Mouse (Mus musculus): ENCODE results near the gene Wnt4. TPM values are rescaled to one million over a fixed set of nuclear protein-coding genes. Genes with fewer than 3 reads are reported as not detected.
A peak's percentile ranks its signal among the peaks of the same experiment; 100 is the strongest.

Wnt4 gene
- 0.65 and 0.71 TPM in 2 replicates for polyA plus RNA-seq (2015; fragmentation: Nextera tagmentation; extraction: Ambion mirVana)

DNA sequence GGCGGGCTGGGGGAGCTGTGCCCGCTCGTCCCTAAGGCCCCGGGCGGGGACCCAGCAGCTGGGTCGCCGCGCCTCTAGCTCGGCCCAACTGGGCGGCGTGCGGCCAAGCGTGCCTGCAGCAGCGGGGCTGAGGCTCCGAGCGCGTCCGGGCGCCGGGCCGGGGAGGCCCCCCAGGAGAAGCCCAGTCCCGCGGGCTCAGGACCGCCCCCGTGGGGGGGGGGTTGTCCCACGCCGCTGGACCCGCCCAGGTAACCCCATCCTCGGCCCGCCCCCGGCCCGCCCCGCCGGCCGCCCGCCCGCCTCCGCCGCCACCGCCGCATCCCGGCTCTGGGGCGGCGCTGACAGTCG, at the start of gene Wnt4:
Wnt4 (plus strand) TSS at position 324 of the 348 bp plus-strand sequence.
- peak; percentile 63 for ATAC-seq (replicated peaks; ENCODE audit: extremely low read depth, insufficient read depth, low FRiP score)
- H3K4me2 ChIP-seq (ENCODE audit: low read depth, low read length) = peak within 1 kb of the TSS; percentile 82
- 0% methylated on average over 22 of the region's 45 CpGs for WGBS
- H3K27ac ChIP-seq (ENCODE audit: low read length) = no peak within 1 kb of the TSS
- no peaks in the 10 kb centered on the region for H3K36me3 ChIP-seq (ENCODE audit: control insufficient read depth, insufficient read depth)
- peaks cover 14% of the 10 kb centered on the region for H3K4me1 ChIP-seq (ENCODE audit: control insufficient read depth, insufficient read depth, low read length)
- H3K9me3 ChIP-seq (replicated peaks; ENCODE audit: control insufficient read depth, low read length) = no peaks in the 10 kb centered on the region
- H3K27me3 ChIP-seq (ENCODE audit: control insufficient read depth, insufficient read depth, low read length) = peaks cover 75% of the 10 kb centered on the region
- peak within 1 kb of the TSS; percentile 62 for H3K9ac ChIP-seq (ENCODE audit: low read length)
- peak within 1 kb of the TSS; percentile 61 for H3K4me3 ChIP-seq (ENCODE audit: low read length)

DNA sequence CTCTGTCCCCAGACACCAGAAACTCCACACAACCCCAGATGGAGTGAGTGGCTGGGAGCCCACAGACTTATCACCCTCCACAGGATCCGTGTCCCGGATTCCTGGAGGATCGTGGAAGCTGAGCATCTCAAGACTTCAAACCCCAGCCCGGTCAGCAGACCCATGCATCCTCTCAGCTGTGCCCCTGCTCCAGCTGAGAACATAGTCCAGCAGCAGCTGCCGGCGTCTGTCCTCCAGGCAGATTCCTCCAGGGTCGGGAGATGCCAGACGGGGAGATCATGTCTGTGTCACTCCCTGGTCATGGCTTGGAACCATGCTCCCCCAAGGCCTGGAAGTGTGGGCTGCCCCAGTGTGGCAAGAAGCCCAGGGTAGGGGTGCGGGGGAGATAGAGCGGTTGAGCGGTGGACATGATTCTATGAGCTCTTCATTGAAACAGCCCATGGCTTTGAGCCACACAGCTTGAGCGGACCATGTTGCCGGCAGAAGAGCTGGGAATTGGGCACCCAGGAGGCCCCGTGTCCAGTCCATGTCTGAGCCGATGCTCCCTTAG, 48.6 kb upstream of the Wnt4 start:
- Histone ChIP-seq H3K36me3 (ENCODE audit: control insufficient read depth, insufficient read depth) (no peaks in the 10 kb centered on the region), H3K9me3 (replicated peaks; ENCODE audit: control insufficient read depth, low read length) (no peaks in the 10 kb centered on the region), H3K4me2 (ENCODE audit: low read depth, low read length) (no peak overlapping the region), H3K27ac (ENCODE audit: low read length) (no peak overlapping the region), H3K9ac (ENCODE audit: low read length) (no peak overlapping the region), H3K4me1 (ENCODE audit: control insufficient read depth, insufficient read depth, low read length) (0 out of 2 replicates have a peak, but pooled peaks cover 4% of the 10 kb centered on the region), H3K4me3 (ENCODE audit: low read length) (no peak overlapping the region), H3K27me3 (ENCODE audit: control insufficient read depth, insufficient read depth, low read length) (no peaks in the 10 kb centered on the region)
- ATAC-seq (replicated peaks; ENCODE audit: extremely low read depth, insufficient read depth, low FRiP score) = no peak
- 69% methylated on average over 15 of the region's 15 CpGs for WGBS

DNA sequence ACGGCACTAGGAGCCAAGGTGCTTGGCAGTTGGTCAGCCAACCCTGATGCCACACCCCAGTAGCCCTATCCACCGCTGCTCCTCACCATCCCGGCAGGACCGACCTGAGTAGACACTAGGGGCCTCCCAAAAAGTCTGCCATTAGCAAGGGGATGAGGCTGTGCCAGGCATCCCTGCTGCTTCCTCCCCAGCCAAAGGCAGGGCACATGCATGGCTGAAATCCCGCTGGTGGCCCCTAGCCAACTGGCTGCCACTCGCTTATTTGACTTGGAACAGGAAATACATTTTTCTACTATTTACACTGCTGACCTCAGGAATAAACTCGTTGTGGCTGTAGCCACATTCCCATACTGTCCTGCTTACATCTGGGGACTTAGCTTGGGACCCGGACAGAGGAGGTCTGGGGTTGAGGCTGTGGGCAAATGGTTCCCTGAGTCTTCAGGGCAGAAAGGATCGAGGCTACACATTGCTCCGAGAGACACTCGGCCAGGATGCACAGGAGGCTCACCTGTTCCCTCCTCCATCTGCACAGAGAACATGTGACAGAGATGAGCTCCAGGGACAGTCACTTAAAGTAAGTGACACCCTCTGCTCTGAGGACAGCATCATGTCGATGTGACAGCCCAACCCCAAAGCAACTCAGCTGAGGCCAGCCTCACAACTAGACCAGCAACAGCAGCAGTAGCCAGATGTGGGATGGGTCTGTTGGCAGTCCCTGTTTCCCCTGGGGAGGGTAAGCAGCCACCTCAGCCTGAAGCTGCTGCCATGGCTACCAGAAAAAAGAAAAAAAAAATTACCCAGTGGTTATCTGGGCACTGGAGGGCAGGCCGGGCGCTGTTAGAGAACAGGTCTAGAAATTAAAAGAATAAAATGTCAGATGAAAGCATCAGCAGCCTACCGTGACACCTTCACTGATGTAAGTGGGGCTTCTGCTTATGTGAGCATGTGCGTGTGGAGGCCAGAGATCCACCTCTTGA, 45.5 kb upstream of the Wnt4 start:
- peak; percentile 33; the same call in 1 of the 2 replicates for ATAC-seq (replicated peaks; ENCODE audit: extremely low read depth, insufficient read depth, low FRiP score)
- Histone ChIP-seq H3K27me3 (ENCODE audit: control insufficient read depth, insufficient read depth, low read length) (no peaks in the 10 kb centered on the region), H3K4me1 (ENCODE audit: control insufficient read depth, insufficient read depth, low read length) (0 out of 2 replicates have a peak, but pooled peaks cover 4% of the 10 kb centered on the region), H3K9me3 (replicated peaks; ENCODE audit: control insufficient read depth, low read length) (no peaks in the 10 kb centered on the region), H3K27ac (ENCODE audit: low read length) (peak overlapping the region; percentile 18; the same call in 1 of the 2 replicates), H3K9ac (ENCODE audit: low read length) (no peak overlapping the region), H3K4me3 (ENCODE audit: low read length) (no peak overlapping the region), H3K4me2 (ENCODE audit: low read depth, low read length) (0 out of 2 replicates have a peak overlapping the region, but pooled peaks have one; percentile 12), H3K36me3 (ENCODE audit: control insufficient read depth, insufficient read depth) (no peaks in the 10 kb centered on the region)
- WGBS = 53% methylated on average over 16 of the region's 16 CpGs

DNA sequence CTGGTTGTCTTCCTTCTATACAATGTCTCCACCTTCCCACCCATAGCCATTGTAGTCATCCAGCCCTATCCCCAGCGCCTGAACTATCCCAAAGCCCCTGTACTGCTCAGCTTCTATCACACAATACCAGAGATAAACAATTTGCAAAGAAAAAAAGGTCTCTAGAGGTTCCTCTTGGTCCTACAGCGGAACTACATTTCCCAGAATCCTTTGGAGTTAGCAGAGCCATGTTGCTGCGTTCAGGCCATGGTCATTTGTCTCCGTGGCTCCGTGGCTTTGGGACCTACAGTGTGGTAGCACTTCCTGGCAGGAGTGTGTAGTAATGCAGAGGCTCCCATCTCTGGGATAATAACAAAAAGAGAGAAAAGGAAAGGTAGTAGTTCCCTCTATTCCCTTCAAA, 43.7 kb upstream of the Wnt4 start:
- no peak overlapping the region for H3K4me2 ChIP-seq (ENCODE audit: low read depth, low read length)
- WGBS = 67% methylated on average over 5 of the region's 5 CpGs

DNA sequence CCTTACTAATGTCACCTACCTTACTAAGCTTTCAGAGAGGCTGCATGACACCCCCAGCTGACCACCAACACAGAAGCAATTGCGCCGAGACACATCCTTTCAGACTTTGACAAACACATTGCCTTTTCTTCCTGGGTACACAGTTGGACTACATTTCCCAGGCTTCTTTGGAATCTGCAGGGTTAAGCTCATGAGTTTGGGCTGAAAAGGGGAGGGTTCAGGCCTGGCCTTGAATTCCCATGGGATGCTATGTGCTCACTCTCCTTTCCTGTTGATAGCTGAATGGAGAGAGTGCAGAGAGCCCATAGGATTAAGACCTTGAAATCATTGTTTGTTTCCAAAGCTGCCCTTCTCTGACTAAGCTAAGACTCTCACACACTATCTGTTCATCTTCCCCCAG, 42.8 kb upstream of the Wnt4 start:
- no peaks in the 10 kb centered on the region for H3K27me3 ChIP-seq (ENCODE audit: control insufficient read depth, insufficient read depth, low read length)
- no peak overlapping the region for H3K4me3 ChIP-seq (ENCODE audit: low read length)
- H3K9me3 ChIP-seq (replicated peaks; ENCODE audit: control insufficient read depth, low read length) = no peaks in the 10 kb centered on the region
- no peak overlapping the region for H3K27ac ChIP-seq (ENCODE audit: low read length)
- no peaks in the 10 kb centered on the region for H3K36me3 ChIP-seq (ENCODE audit: control insufficient read depth, insufficient read depth)
- 77% methylated on average over 2 of the region's 2 CpGs for WGBS
- ATAC-seq (replicated peaks; ENCODE audit: extremely low read depth, insufficient read depth, low FRiP score) = peak; percentile 30; the same call in 1 of the 2 replicates
- 0 out of 2 replicates have a peak, but pooled peaks cover 4% of the 10 kb centered on the region for H3K4me1 ChIP-seq (ENCODE audit: control insufficient read depth, insufficient read depth, low read length)
- H3K4me2 ChIP-seq (ENCODE audit: low read depth, low read length) = no peak overlapping the region
- H3K9ac ChIP-seq (ENCODE audit: low read length) = no peak overlapping the region

More for the DNA sequence above, 43.7 kb upstream of the Wnt4 start:
- Histone ChIP-seq H3K27ac (ENCODE audit: low read length) (no peak overlapping the region), H3K27me3 (ENCODE audit: control insufficient read depth, insufficient read depth, low read length) (no peaks in the 10 kb centered on the region), H3K4me1 (ENCODE audit: control insufficient read depth, insufficient read depth, low read length) (0 out of 2 replicates have a peak, but pooled peaks cover 4% of the 10 kb centered on the region), H3K9ac (ENCODE audit: low read length) (no peak overlapping the region), H3K9me3 (replicated peaks; ENCODE audit: control insufficient read depth, low read length) (no peaks in the 10 kb centered on the region), H3K36me3 (ENCODE audit: control insufficient read depth, insufficient read depth) (no peaks in the 10 kb centered on the region), H3K4me3 (ENCODE audit: low read length) (no peak overlapping the region)
- ATAC-seq (replicated peaks; ENCODE audit: extremely low read depth, insufficient read depth, low FRiP score) = no peak

DNA sequence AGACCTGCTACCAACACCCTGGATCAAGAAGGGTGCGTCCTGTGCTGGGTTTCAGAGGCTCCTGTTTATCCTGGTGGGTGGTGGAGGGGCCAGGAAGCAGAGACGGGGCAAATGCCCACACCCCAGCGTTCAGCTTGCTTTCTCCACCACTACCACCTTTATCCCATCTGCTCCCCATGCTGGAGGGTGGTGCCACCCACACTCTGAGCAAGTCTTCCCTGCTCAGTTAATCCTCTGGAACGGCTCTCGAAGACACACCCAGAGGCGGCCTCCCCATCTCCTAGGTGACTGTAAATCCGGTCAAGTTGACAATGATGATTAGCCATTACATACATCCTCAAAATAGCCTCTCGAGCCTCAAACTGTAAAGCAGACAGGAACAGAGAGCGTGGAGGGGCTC, 41.9 kb upstream of the Wnt4 start:
- no peak for ATAC-seq (replicated peaks; ENCODE audit: extremely low read depth, insufficient read depth, low FRiP score)
- Histone ChIP-seq H3K4me2 (ENCODE audit: low read depth, low read length) (no peak overlapping the region), H3K36me3 (ENCODE audit: control insufficient read depth, insufficient read depth) (no peaks in the 10 kb centered on the region), H3K27me3 (ENCODE audit: control insufficient read depth, insufficient read depth, low read length) (no peaks in the 10 kb centered on the region), H3K4me3 (ENCODE audit: low read length) (no peak overlapping the region), H3K9me3 (replicated peaks; ENCODE audit: control insufficient read depth, low read length) (peaks cover 8% of the 10 kb centered on the region), H3K4me1 (ENCODE audit: control insufficient read depth, insufficient read depth, low read length) (0 out of 2 replicates have a peak, but pooled peaks cover 4% of the 10 kb centered on the region), H3K27ac (ENCODE audit: low read length) (no peak overlapping the region), H3K9ac (ENCODE audit: low read length) (no peak overlapping the region)
- 64% methylated on average over 9 of the region's 9 CpGs for WGBS

DNA sequence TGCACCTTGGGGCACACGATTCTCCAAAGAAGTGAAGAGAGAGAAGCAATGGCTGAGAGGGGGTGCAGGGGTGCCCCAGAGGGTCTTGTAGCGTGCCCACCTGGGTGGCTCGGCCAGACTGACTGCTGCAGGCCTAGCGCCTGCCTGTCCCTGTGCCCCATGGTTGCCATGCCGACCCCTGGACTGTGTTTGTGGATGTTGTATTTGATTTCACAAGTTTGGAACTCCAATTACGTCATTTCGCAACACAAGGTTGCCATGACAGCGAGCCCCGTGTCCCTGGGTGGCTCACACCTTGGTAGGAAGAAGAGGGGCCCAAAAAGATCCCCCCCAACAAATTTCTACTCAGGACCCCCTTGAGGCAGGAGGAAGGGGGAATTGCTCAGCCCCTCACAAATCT, 32.4 kb upstream of the Wnt4 start:
- H3K4me3 ChIP-seq (ENCODE audit: low read length) = no peak overlapping the region
- WGBS = 72% methylated on average over 9 of the region's 9 CpGs
- no peaks in the 10 kb centered on the region for H3K36me3 ChIP-seq (ENCODE audit: control insufficient read depth, insufficient read depth)
- no peaks in the 10 kb centered on the region for H3K4me1 ChIP-seq (ENCODE audit: control insufficient read depth, insufficient read depth, low read length)
- no peak for ATAC-seq (replicated peaks; ENCODE audit: extremely low read depth, insufficient read depth, low FRiP score)
- no peak overlapping the region for H3K9ac ChIP-seq (ENCODE audit: low read length)
- no peaks in the 10 kb centered on the region for H3K27me3 ChIP-seq (ENCODE audit: control insufficient read depth, insufficient read depth, low read length)
- no peak overlapping the region for H3K4me2 ChIP-seq (ENCODE audit: low read depth, low read length)
- H3K9me3 ChIP-seq (replicated peaks; ENCODE audit: control insufficient read depth, low read length) = peaks cover 9% of the 10 kb centered on the region
- no peak overlapping the region for H3K27ac ChIP-seq (ENCODE audit: low read length)

DNA sequence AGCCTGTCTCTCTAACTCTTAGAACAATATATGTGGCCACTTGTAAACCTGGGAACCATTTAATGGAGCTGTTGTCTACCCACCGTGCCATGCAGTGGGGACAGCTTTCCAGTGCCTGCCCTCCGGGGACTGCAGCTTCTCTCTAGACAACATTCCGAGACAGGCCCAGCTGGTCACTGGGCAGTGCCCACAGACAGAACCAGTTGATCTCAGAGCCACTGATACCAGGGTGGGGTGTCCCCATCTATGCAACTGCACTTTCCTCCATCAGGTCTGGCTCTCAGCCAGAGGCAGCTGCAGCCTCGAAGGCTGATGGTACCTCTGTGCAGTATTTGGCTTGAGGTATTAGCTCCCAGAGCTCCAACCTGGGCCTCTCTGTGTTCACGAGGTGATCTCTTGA, 27.0 kb upstream of the Wnt4 start:
- Histone ChIP-seq H3K4me2 (ENCODE audit: low read depth, low read length) (no peak overlapping the region), H3K9ac (ENCODE audit: low read length) (no peak overlapping the region), H3K36me3 (ENCODE audit: control insufficient read depth, insufficient read depth) (no peaks in the 10 kb centered on the region), H3K4me3 (ENCODE audit: low read length) (no peak overlapping the region), H3K27ac (ENCODE audit: low read length) (no peak overlapping the region), H3K9me3 (replicated peaks; ENCODE audit: control insufficient read depth, low read length) (peaks cover 12% of the 10 kb centered on the region), H3K4me1 (ENCODE audit: control insufficient read depth, insufficient read depth, low read length) (no peaks in the 10 kb centered on the region), H3K27me3 (ENCODE audit: control insufficient read depth, insufficient read depth, low read length) (no peaks in the 10 kb centered on the region)
- no peak for ATAC-seq (replicated peaks; ENCODE audit: extremely low read depth, insufficient read depth, low FRiP score)
- WGBS = 50% methylated on average over 5 of the region's 5 CpGs

DNA sequence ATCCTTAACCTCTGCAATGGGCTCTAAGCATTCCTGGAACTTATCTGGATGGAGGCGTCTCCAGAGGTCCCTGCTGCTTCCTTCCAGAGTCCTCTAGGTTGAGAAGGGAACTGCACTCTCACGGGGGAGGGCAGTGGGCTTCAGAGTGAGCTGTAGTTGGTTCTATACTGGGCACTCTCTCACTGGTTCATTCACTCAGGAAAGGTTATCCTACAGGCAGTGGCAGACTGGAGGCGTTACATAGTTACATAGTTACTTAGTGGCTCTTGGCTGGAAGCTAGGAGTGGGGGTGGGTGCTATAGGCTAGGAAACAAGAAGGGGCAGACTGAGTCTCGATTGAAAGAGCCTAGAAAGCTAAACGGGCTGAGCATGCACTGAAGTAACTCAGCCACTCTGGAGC, 26.4 kb upstream of the Wnt4 start:
- H3K27me3 ChIP-seq (ENCODE audit: control insufficient read depth, insufficient read depth, low read length) = no peaks in the 10 kb centered on the region
- WGBS = 26% methylated on average over 5 of the region's 5 CpGs
- no peak overlapping the region for H3K9ac ChIP-seq (ENCODE audit: low read length)
- H3K4me1 ChIP-seq (ENCODE audit: control insufficient read depth, insufficient read depth, low read length) = no peaks in the 10 kb centered on the region
- no peaks in the 10 kb centered on the region for H3K36me3 ChIP-seq (ENCODE audit: control insufficient read depth, insufficient read depth)
- H3K4me2 ChIP-seq (ENCODE audit: low read depth, low read length) = no peak overlapping the region
- ATAC-seq (replicated peaks; ENCODE audit: extremely low read depth, insufficient read depth, low FRiP score) = no peak
- H3K9me3 ChIP-seq (replicated peaks; ENCODE audit: control insufficient read depth, low read length) = peaks cover 12% of the 10 kb centered on the region
- H3K27ac ChIP-seq (ENCODE audit: low read length) = no peak overlapping the region
- H3K4me3 ChIP-seq (ENCODE audit: low read length) = no peak overlapping the region

Measured in heart, embryonic 16.5 days (tissue).